ENCODE assay signal across 13 mouse cellular contexts in the genomic region with DNA sequence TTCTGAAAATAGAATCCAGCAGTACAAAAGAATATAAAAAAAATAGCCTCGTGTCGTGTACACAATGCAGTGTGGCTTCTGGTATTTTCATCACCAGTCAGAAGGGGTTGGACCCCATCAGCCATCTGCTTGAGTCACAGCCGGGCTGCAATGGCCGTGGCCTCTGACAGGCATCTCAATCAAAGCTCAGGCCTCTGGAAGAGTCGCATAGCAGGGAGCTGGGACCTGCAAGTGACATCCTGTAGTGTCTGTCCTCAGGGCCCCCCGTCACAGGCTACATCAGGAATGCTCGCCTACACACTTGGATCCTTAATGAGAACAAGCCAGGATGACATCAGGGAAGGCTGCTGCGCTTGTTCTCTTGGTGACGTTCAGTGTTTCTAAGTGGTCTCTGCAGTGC.
DNase-seq lines count a peak whose midpoint lies in the region; ATAC-seq and TF ChIP-seq lines count a peak whose summit lies in the region.
"Had no signal": no experiment of that assay in that cellular context is flagged by ENCODE, and none has a peak within 500 bp of the region (broad histone marks: within the 10 kb centered on the region; RNA-seq: fewer than 3 reads in every experiment).

No protein-coding gene starts in this region.

- no peaks in the 10 kb centered on the region for H3K4me1 ChIP-seq in neural tube, embryonic 14.5 days (ENCODE audit: control insufficient read depth, insufficient read depth, low read length)
- H3K4me1 ChIP-seq in cerebellum, adult 2 months (ENCODE audit: control insufficient read depth, insufficient read depth, low read length), result no peaks in the 10 kb centered on the region
- H3K4me1 ChIP-seq: stomach, embryonic 15.5 days had no signal

- H3K4me2 ChIP-seq in neural tube, embryonic 14.5 days (ENCODE audit: low read depth, low read length), result no peak overlapping the region
- H3K4me2 ChIP-seq: midbrain, embryonic 12.5 days; stomach, embryonic 15.5 days had no signal

- 51% methylated on average over 9 of the region's 9 CpGs for WGBS in neural tube, embryonic 14.5 days
- WGBS in cerebellum, adult 2 months, result 35% methylated on average over 9 of the region's 9 CpGs

- no peak for TF ChIP-seq POLR2A in cerebellum, adult 2 months (IDR thresholded peaks at IDR 0.05; ENCODE audit: borderline replicate concordance, insufficient read depth, low read length)

- H3K36me3 ChIP-seq in neural tube, embryonic 14.5 days (ENCODE audit: control insufficient read depth, insufficient read depth, low read length), result no peaks in the 10 kb centered on the region
- H3K36me3 ChIP-seq: midbrain, embryonic 12.5 days; stomach, embryonic 15.5 days had no signal

- DNase-seq in heart, adult 11 months, result peak; percentile 58
- DNase-seq in heart, postnatal 25 days (ENCODE audit: low spot score), result no peak
- no peak for DNase-seq in neural tube, embryonic 10.5 days (ENCODE audit: extremely low spot score, low spot score)
- DNase-seq in layer of hippocampus, postnatal 14 days (ENCODE audit: low spot score in 2 of 2), result peak; percentile 19 to 31
- DNase-seq in skeletal muscle tissue, adult 2 months (ENCODE audit: low read depth, low spot score), result peak; percentile 8
- DNase-seq in spleen, postnatal 36 days (ENCODE audit: low spot score in 2 of 2), result no peak
- DNase-seq in cerebellum, adult 2 months, result no peak
- DNase-seq: adrenal gland, postnatal 14 days; cerebellum, adult 8-10 months had no signal

- H3K27ac ChIP-seq in neural tube, embryonic 14.5 days (ENCODE audit: low read depth, low read length), result no peak overlapping the region
- no peak overlapping the region for H3K27ac ChIP-seq in cerebellum, adult 2 months (ENCODE audit: insufficient read depth, low read length)
- H3K27ac ChIP-seq: midbrain, embryonic 12.5 days; stomach, embryonic 15.5 days had no signal

- H3K27me3 ChIP-seq in neural tube, embryonic 14.5 days (ENCODE audit: control insufficient read depth, insufficient read depth, low read length), result no peaks in the 10 kb centered on the region
- H3K27me3 ChIP-seq in cerebellum, adult 2 months (ENCODE audit: control insufficient read depth, insufficient read depth, low read length), result no peaks in the 10 kb centered on the region
- H3K27me3 ChIP-seq: midbrain, embryonic 12.5 days; stomach, embryonic 15.5 days had no signal

- no peak for TF ChIP-seq CTCF in cerebellum, adult 2 months (IDR thresholded peaks at IDR 0.05; ENCODE audit: borderline replicate concordance, insufficient read depth, low read depth, low read length)

- peak; percentile 38; the same call in 1 of the 2 replicates for ATAC-seq in neural tube, embryonic 14.5 days (ENCODE audit: low read depth)
- ATAC-seq: intestine, embryonic 16.5 days had no signal

- H3K9ac ChIP-seq in neural tube, embryonic 14.5 days (replicated peaks; ENCODE audit: low read depth, low read length), result no peak overlapping the region
- H3K9ac ChIP-seq: midbrain, embryonic 12.5 days; stomach, embryonic 15.5 days had no signal

- no peak overlapping the region for H3K4me3 ChIP-seq in neural tube, embryonic 14.5 days (ENCODE audit: low read depth, low read length)
- H3K4me3 ChIP-seq in cerebellum, adult 2 months (replicated peaks; ENCODE audit: insufficient read depth, low read depth, low read length), result no peak overlapping the region
- H3K4me3 ChIP-seq: midbrain, embryonic 12.5 days; stomach, embryonic 15.5 days had no signal

- intact Hi-C loops in heart, postnatal 25 days (cut with DNase I), result no loop called here

- H3K9me3 ChIP-seq in neural tube, embryonic 14.5 days (ENCODE audit: control insufficient read depth, low read length), result no peaks in the 10 kb centered on the region
- H3K9me3 ChIP-seq: midbrain, embryonic 12.5 days; stomach, embryonic 15.5 days had no signal

Comparison
In these comparisons a context has a peak if more than half of its experiments do, and no peak if none do; other contexts are left out.
1. DNase-seq: peak in heart, adult 11 months (single experiment), layer of hippocampus, postnatal 14 days (2 of 2) and skeletal muscle tissue, adult 2 months (single experiment); none in heart, postnatal 25 days (single experiment), neural tube, embryonic 10.5 days (single experiment), spleen, postnatal 36 days (0 of 2) and cerebellum, adult 2 months (0 of 2).